Mouse (Mus musculus) fat pad, adult 2 months (tissue): ENCODE data around the gene Gm28308.

ENCODE experiments used
- DNase-seq: peaks from one replicate; pipeline ENCODE4 v3.0.0-alpha.2; 2011; ENCODE audit warnings: low read depth, low spot score; ENCODE audit errors: extremely low read depth

The Gm28308 gene

GRCm38 (mm10) chr6:52213119-52213986 lies at the start of gene Gm28308, which contains the start of gene Hoxa3:
TSS of gene Gm28308 (minus strand) at chr6:52213339.
TSS of gene Hoxa3 (minus strand) at chr6:52213336.
- no peak for DNase-seq

- no peak for DNase-seq
These were observed 49.6 kb upstream of the Gm28308 start for GRCm38 (mm10) chr6:52262463-52263320.

GRCm38 (mm10) chr6:52261751-52262462 lies 48.8 kb upstream of the Gm28308 start:
- DNase-seq = no peak

GRCm38 (mm10) chr6:52260654-52261575 lies 47.8 kb upstream of the Gm28308 start, which contains the start of gene Hoxa13:
TSS of gene Hoxa13 (minus strand) at chr6:52260880.
- DNase-seq = no peak

GRCm38 (mm10) chr6:52259811-52260261 lies 46.7 kb upstream of the Gm28308 start:
- DNase-seq = no peak

- no peak for DNase-seq
These were observed 46.1 kb upstream of the Gm28308 start for GRCm38 (mm10) chr6:52259081-52259790.

GRCm38 (mm10) chr6:52256956-52257355 lies 43.8 kb upstream of the Gm28308 start:
- DNase-seq = no peak

- no peak for DNase-seq
These were observed 40.7 kb upstream of the Gm28308 start for GRCm38 (mm10) chr6:52253511-52254500.

- DNase-seq = no peak
These were observed 39.7 kb upstream of the Gm28308 start for GRCm38 (mm10) chr6:52252775-52253376.

- DNase-seq = no peak
These were observed 39.1 kb upstream of the Gm28308 start for GRCm38 (mm10) chr6:52252016-52252774.

GRCm38 (mm10) chr6:52251177-52251879 lies 38.2 kb upstream of the Gm28308 start:
- no peak for DNase-seq

GRCm38 (mm10) chr6:52249826-52250225 lies 36.7 kb upstream of the Gm28308 start:
- DNase-seq = no peak

- no peak for DNase-seq
These were observed 36.2 kb upstream of the Gm28308 start for GRCm38 (mm10) chr6:52249415-52249738.

- no peak for DNase-seq
These were observed 35.7 kb upstream of the Gm28308 start for GRCm38 (mm10) chr6:52248638-52249414.

- DNase-seq = no peak
These were observed 34.9 kb upstream of the Gm28308 start for GRCm38 (mm10) chr6:52247766-52248637.
